Mouse (Mus musculus) heart, embryonic 15.5 days (tissue): ENCODE measurements around the gene Iqgap2. TPM values are rescaled to one million over a fixed set of nuclear protein-coding genes. Genes with fewer than 3 reads are reported as not detected.

Experiments
- ATAC-seq: fragments of 200-750 bp; cut with Nextera tagmentation; replicated peaks from 2 replicates; pipeline ENCODE4 v1.8.0; 2017; ENCODE audit warnings: low read depth, moderate TSS enrichment; ENCODE audit not compliant: insufficient number of reproducible peaks, insufficient read depth, low FRiP score
- H3K27ac ChIP-seq: fragments of 300-500 bp; sonication (generic); 2 replicates; pipeline ENCODE4 v1.5.1; 2015; ENCODE audit warnings: mild to moderate bottlenecking, inconsistent platforms
- H3K27me3 ChIP-seq: fragments of 300-500 bp; sonication (generic); 2 replicates; pipeline ENCODE4 v1.6.1; 2015; ENCODE audit warnings: inconsistent platforms
- H3K36me3 ChIP-seq: fragments of 300-500 bp; sonication (generic); 2 replicates; pipeline ENCODE4 v1.6.1; 2015; ENCODE audit warnings: mild to moderate bottlenecking, inconsistent platforms
- H3K4me1 ChIP-seq: fragments of 300-500 bp; sonication (generic); replicated peaks from 2 replicates; pipeline ENCODE4 v1.6.1; 2015; ENCODE audit warnings: inconsistent platforms
- H3K4me2 ChIP-seq: fragments of 300-500 bp; sonication (generic); 2 replicates; pipeline ENCODE4 v1.6.1; 2015; ENCODE audit warnings: inconsistent platforms, mild to moderate bottlenecking, moderate library complexity
- H3K4me3 ChIP-seq: fragments of 300-500 bp; sonication (generic); 2 replicates; pipeline ENCODE4 v1.5.1; 2015; ENCODE audit warnings: mild to moderate bottlenecking, inconsistent platforms
- H3K9ac ChIP-seq: fragments of 300-500 bp; sonication (generic); 2 replicates; pipeline ENCODE4 v1.6.1; 2015; ENCODE audit warnings: mild to moderate bottlenecking, inconsistent platforms
- H3K9me3 ChIP-seq: fragments of 300-500 bp; sonication (generic); replicated peaks from 2 replicates; pipeline ENCODE4 v1.6.1; 2016; ENCODE audit warnings: inconsistent platforms
- WGBS: fragments of 180-500 bp; shearing (Covaris S2); methylation state at CpG from one replicate; pipeline ENCODE4 v1.1.7; 2015; ENCODE audit warnings: mixed read lengths; 5-methylcytosine and 5-hydroxymethylcytosine counted together
- polyA plus RNA-seq: library from polyadenylated mRNA; unstranded; fragments of >200 nt; fragmentation: Nextera tagmentation; extraction: Ambion mirVana; gene quantifications from 2 replicates; pipeline ENCODE4 v1.2.1, GENCODE M21; 2015

The Iqgap2 gene
- polyA plus RNA-seq, 1 experiment from 2014 or later: 2.4 TPM

DNA sequence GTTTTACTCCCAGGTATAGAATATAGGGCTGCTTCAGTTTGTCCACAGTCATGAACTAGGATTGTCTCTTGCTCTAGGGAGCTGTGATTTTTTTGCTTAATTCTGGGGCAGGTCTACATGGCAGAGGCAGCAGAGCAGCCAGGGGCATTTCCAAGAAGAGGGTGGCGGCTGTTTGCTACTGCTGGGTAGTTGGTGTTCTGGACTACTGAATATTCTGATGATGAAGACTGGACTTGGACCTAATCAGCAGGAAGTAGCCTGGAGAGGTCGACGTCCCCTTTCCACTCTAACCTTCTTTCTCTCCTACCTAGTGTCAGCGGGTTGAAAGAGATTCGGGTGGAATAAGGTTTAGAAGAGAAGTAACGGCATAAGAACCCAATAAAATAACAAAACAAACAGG is 9.7 kb downstream of the Iqgap2 start:
- Histone ChIP-seq H3K4me3 (no peak overlapping the region), H3K4me1 (no peaks in the 10 kb centered on the region), H3K36me3 (no peaks in the 10 kb centered on the region), H3K9me3 (no peaks in the 10 kb centered on the region), H3K27ac (no peak overlapping the region), H3K9ac (no peak overlapping the region), H3K27me3 (no peaks in the 10 kb centered on the region), H3K4me2 (no peak overlapping the region)
- WGBS: 79% methylated on average over 6 of the region's 6 CpGs
- no peak for ATAC-seq

DNA sequence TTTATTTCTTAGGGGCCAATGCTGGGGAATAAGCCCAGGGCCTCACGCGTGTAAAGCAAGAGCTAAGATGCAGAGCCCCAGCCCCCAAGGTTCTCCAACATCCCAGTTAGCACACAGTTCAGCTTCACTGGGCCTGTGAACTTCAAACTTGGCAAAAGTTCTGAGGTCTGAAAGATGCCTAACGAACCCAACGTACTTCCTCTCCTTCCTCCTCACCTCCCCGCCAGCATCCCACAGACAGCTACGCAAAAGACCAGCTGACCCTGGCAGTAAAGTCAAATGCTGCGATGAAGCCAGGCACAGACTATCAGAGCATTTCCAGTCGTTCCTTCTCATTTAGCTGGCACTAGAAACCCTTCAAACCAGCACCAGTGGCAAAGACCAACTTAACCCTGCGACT is 10.3 kb downstream of the Iqgap2 start:
- Histone ChIP-seq H3K27ac (no peak overlapping the region), H3K4me2 (no peak overlapping the region)
- WGBS: 80% methylated on average over 9 of the region's 9 CpGs

DNA sequence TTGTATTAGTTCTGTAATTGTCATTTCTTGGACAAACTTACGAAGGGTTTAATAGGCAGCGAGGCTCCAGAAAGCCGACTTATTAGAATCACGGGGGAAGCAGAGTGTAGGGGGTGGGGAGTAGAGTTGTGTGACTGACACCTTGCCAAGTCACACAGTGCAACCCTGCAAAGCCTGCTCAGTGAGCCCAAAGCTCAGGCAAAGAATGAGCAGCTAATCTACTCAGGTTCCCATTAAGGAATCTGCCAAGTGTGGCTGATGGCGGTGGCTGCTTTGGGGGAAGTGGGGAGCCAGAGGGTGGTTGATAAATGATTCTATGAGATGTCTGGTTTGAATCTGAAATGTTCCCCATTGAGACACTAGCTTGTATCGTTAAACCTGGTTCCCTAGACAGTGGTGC is 11.1 kb downstream of the Iqgap2 start:
- Histone ChIP-seq H3K4me1 (no peaks in the 10 kb centered on the region), H3K27ac (no peak overlapping the region), H3K9me3 (no peaks in the 10 kb centered on the region), H3K4me2 (no peak overlapping the region), H3K27me3 (no peaks in the 10 kb centered on the region), H3K36me3 (no peaks in the 10 kb centered on the region), H3K9ac (no peak overlapping the region), H3K4me3 (no peak overlapping the region)
- WGBS: 65% methylated on average over 6 of the region's 6 CpGs
- no peak for ATAC-seq

More for the DNA sequence above, 10.3 kb downstream of the Iqgap2 start:
- no peaks in the 10 kb centered on the region for H3K4me1 ChIP-seq
- H3K9ac ChIP-seq: no peak overlapping the region
- no peaks in the 10 kb centered on the region for H3K9me3 ChIP-seq
- H3K36me3 ChIP-seq: no peaks in the 10 kb centered on the region
- no peaks in the 10 kb centered on the region for H3K27me3 ChIP-seq
- no peak overlapping the region for H3K4me3 ChIP-seq
- ATAC-seq: no peak

DNA sequence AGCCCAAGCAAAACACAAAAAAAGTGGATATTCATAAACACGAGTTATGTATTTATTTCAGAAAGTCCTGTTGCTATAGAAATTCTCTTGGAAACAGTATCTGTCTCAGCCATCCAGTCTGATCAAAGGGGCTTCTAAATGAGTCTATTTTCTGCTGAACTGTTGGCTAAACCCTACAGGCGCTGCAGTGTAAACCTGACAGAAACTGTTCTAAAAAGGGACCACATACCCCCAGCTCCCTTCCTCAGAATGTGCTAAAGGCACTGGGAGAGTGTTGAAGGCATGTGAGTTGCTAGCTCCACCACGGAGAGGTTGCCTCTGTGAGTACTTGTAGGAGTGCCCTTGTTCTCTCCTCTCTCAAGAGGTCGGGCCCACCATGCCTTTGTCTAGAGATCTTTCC is 19.7 kb downstream of the Iqgap2 start:
- no peaks in the 10 kb centered on the region for H3K9me3 ChIP-seq
- 50% methylated on average over 4 of the region's 4 CpGs for WGBS

DNA sequence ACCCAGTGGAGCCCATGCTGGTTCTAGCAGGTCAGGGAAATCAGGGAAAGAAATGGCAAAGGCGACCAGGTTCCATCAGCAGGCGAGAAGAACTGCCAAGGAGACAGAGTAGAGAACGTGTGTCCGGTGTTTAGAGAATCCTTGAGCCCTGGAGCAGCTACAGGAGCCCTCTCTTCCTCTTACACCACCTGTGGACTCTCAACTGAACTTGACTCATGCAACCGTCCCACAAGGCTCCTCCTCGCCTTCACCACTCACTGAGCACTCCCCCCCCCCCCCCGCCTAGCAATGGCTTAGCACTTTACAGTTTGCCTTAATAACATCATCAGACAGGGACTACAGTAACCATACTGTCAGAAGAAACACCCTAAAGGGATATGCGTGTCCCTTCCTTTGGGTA is 21.1 kb downstream of the Iqgap2 start:
- H3K4me3 ChIP-seq: no peak overlapping the region
- no peaks in the 10 kb centered on the region for H3K27me3 ChIP-seq
- no peak overlapping the region for H3K27ac ChIP-seq
- no peaks in the 10 kb centered on the region for H3K36me3 ChIP-seq
- no peaks in the 10 kb centered on the region for H3K4me1 ChIP-seq
- ATAC-seq: no peak
- H3K9ac ChIP-seq: no peak overlapping the region
- H3K4me2 ChIP-seq: no peak overlapping the region
- 77% methylated on average over 8 of the region's 8 CpGs for WGBS
- H3K9me3 ChIP-seq: no peaks in the 10 kb centered on the region

More for the DNA sequence above, 19.7 kb downstream of the Iqgap2 start:
- Histone ChIP-seq H3K36me3 (no peaks in the 10 kb centered on the region), H3K4me3 (no peak overlapping the region), H3K9ac (no peak overlapping the region), H3K27ac (no peak overlapping the region), H3K27me3 (no peaks in the 10 kb centered on the region), H3K4me1 (no peaks in the 10 kb centered on the region), H3K4me2 (no peak overlapping the region)
- no peak for ATAC-seq

DNA sequence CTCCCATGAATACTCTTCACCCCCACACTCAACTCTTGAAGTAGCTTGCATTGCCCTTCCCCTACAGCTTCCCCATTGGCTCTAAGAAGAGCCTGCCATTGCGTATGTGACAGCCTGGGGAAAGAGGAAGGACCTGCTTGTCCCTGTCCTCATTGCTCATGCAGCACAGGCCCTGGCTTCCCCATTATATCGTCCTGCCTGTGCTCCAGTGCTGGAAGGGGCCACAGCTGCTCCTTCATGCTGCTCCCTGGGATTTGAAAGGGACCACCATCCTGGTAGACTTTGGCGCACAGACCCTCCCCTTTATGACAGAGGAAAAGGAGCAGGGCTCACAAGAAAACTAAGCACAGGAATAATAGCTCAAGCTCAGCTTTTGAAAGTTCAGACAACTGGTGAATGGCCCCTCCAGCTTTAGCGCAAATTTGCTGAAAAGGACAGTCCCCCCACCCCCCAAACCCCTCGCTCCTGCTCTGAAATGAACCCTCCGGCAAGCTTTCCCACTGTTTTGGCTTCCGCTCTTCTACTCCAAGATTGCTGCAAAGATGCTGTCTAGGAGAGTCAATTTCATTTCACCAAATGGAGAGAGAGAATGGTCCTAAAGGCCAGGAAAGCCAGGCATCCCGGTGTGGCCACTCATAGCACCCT is 22.7 kb downstream of the Iqgap2 start:
- Histone ChIP-seq H3K27ac (no peak overlapping the region), H3K9me3 (no peaks in the 10 kb centered on the region), H3K9ac (no peak overlapping the region), H3K4me2 (no peak overlapping the region), H3K4me3 (no peak overlapping the region), H3K27me3 (no peaks in the 10 kb centered on the region), H3K4me1 (no peaks in the 10 kb centered on the region), H3K36me3 (no peaks in the 10 kb centered on the region)
- WGBS: 73% methylated on average over 8 of the region's 8 CpGs
- no peak for ATAC-seq

DNA sequence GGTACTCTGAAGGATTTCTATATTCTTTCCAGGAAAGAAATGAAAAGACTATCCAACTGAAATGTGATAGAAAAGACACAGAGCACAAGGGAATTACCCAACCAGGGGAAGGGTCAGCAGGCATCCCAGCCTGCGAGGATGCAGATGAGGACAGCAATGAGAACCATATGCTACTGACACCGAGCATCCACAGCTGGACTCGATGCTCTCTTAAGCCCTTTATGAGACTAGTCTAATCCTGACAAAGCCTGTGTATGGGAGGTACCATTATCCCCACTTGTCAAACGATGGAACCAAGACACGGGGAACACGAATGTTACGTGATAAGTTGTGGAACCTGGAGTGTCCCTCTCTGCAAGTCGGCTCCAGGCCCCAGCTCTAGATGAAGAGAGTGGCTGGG is 29.5 kb downstream of the Iqgap2 start:
- H3K4me3 ChIP-seq: no peak overlapping the region
- 75% methylated on average over 8 of the region's 8 CpGs for WGBS
- no peaks in the 10 kb centered on the region for H3K9me3 ChIP-seq
- no peaks in the 10 kb centered on the region for H3K4me1 ChIP-seq
- no peak overlapping the region for H3K9ac ChIP-seq
- H3K4me2 ChIP-seq: no peak overlapping the region
- H3K27ac ChIP-seq: no peak overlapping the region
- ATAC-seq: no peak
- no peaks in the 10 kb centered on the region for H3K27me3 ChIP-seq
- H3K36me3 ChIP-seq: no peaks in the 10 kb centered on the region

DNA sequence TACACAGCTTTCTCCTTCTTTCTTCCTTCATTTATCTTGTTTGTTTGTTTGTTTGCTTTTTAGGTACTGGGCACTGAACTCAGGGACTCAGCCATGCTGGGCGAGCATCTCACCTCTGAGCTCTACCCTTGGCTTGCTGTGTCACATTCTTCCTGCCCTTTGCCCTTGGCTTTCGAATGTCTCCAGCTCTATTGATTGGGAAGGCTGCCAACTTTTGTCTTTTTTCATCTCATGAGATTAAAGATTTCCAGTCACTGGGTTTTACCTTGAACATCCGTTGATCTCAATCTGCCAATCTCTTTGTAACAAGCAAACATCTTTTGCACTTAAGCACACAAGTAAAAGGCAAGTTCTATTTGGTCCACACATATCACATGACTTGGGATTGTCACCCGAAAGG is 32.5 kb downstream of the Iqgap2 start:
- WGBS: 69% methylated on average over 4 of the region's 4 CpGs

DNA sequence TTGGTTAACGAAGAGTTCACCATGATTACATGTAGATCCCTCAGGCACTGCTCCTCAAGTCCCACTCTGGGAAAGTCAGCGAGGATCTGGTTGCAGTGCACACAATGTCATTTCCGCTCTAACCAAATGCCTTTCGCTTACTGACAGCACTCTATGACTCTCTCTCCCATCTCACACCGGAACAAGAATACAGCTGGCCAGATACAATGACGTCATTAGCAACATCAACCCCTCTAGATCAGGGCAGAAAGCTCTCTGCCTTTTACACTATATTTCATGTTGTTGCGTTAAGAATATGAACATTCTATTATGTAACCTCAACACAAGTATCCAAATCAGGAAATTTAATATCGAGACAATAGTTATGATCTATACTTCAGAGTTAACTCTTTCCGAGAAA is 32.9 kb downstream of the Iqgap2 start:
- no peak for ATAC-seq
- Histone ChIP-seq H3K27me3 (no peaks in the 10 kb centered on the region), H3K4me2 (no peak overlapping the region), H3K9ac (no peak overlapping the region), H3K4me1 (no peaks in the 10 kb centered on the region), H3K4me3 (no peak overlapping the region), H3K9me3 (no peaks in the 10 kb centered on the region), H3K36me3 (no peaks in the 10 kb centered on the region), H3K27ac (no peak overlapping the region)
- 83% methylated on average over 9 of the region's 9 CpGs for WGBS

More for the DNA sequence above, 32.5 kb downstream of the Iqgap2 start:
- Histone ChIP-seq H3K36me3 (no peaks in the 10 kb centered on the region), H3K27me3 (no peaks in the 10 kb centered on the region), H3K4me2 (no peak overlapping the region), H3K4me3 (no peak overlapping the region), H3K4me1 (no peaks in the 10 kb centered on the region), H3K27ac (no peak overlapping the region), H3K9me3 (no peaks in the 10 kb centered on the region), H3K9ac (no peak overlapping the region)
- ATAC-seq: no peak

DNA sequence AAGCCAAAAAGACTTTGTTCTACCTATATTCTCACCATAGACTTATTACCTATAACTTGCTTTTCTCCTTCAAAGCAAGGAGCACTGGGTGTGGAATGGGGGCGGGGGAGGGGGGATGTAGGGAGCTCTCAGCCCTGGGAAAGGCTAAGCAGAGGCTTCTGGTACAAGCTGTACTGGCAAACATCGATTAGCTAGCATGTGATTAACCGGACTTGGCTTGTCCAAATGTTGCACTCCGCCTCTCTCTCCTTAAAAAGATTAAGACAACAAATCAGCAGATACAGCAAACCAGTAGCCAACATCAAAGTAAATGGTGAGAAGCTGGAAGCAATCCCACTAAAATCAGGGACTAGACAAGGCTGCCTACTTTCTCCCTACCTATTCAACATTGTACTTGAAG is 36.2 kb downstream of the Iqgap2 start:
- Histone ChIP-seq H3K36me3 (no peaks in the 10 kb centered on the region), H3K4me3 (no peak overlapping the region), H3K9me3 (no peaks in the 10 kb centered on the region), H3K4me2 (no peak overlapping the region), H3K27ac (no peak overlapping the region), H3K9ac (no peak overlapping the region), H3K4me1 (no peaks in the 10 kb centered on the region), H3K27me3 (no peaks in the 10 kb centered on the region)
- WGBS: 78% methylated on average over 4 of the region's 4 CpGs
- ATAC-seq: no peak

DNA sequence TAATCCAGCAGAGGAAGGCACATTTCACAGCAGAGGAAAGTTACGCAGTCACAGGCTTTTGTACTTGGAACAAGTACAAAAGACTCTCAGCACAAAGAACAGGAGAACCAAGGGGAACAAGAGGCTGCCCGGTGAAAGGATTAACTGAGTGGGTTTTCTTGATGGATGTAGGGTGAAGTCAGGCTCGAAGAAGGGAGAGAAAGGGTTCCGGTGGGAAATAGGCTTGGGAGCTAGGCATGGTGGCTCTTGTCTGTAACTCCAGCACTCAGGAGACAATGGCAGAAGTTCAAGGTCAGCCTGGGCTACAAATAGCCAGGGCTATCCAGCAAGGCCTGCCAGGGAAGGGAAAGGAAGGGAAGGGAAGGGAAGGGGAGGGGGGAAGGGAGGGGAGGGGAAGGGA is 40.1 kb downstream of the Iqgap2 start:
- no peaks in the 10 kb centered on the region for H3K4me1 ChIP-seq
- H3K27ac ChIP-seq: no peak overlapping the region
- H3K9me3 ChIP-seq: no peaks in the 10 kb centered on the region
- 69% methylated on average over 4 of the region's 4 CpGs for WGBS
- H3K4me3 ChIP-seq: no peak overlapping the region
- no peak overlapping the region for H3K9ac ChIP-seq
- no peaks in the 10 kb centered on the region for H3K27me3 ChIP-seq
- no peaks in the 10 kb centered on the region for H3K36me3 ChIP-seq
- no peak for ATAC-seq
- H3K4me2 ChIP-seq: no peak overlapping the region

DNA sequence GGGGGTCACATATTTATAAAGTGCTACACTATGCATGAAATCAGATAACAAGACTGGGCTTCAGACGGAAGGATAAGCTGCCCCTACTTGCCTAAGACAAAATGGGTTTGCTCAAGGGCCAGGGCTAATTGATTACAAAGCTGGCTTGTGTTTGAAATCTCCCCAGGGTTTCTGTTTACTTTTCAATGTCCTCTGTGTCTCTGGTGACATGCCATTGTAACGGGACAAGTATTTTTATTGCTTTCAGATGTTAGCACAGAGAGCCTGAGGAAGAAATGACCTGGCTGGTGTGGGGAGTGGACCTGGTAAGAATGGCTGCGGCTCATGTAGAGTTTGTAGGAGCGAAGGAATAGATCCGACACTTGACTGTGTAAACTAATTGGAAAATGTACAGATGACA is 41.3 kb downstream of the Iqgap2 start:
- Histone ChIP-seq H3K27me3 (no peaks in the 10 kb centered on the region), H3K4me1 (no peaks in the 10 kb centered on the region), H3K4me3 (no peak overlapping the region), H3K4me2 (no peak overlapping the region), H3K9me3 (no peaks in the 10 kb centered on the region), H3K36me3 (no peaks in the 10 kb centered on the region), H3K9ac (no peak overlapping the region), H3K27ac (no peak overlapping the region)
- 66% methylated on average over 5 of the region's 5 CpGs for WGBS
- no peak for ATAC-seq
